23 mouse cellular contexts compared by ENCODE assay signal in the genomic region with DNA sequence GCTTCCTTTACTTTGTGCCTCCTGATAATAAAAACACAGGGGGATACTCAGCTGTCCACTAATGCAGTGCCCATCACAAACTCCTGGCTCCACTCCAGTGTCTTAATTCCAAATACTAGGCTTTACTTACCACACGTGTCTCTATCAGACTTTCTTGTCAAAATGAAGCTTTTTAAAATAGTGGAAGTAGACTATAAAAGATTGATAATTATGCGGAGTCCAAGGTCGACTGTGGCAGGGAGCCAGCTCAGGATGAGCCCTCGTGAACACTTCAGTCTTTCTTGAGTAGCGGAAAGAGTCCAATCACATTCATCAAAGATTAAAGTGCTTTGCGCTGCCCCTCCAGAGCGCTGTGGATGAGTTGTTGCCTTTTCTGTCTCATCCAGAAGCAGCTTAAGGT.
DNase-seq lines count a peak whose midpoint lies in the region; ATAC-seq and TF ChIP-seq lines count a peak whose summit lies in the region.
"Had no signal": no experiment of that assay in that cellular context is flagged by ENCODE, and none has a peak within 500 bp of the region (broad histone marks: within the 10 kb centered on the region; RNA-seq: fewer than 3 reads in every experiment).

No protein-coding gene starts in this region.

- H3K36me3 ChIP-seq in midbrain, embryonic 11.5 days (ENCODE audit: control insufficient read depth, insufficient read depth, low read length), result no peaks in the 10 kb centered on the region
- H3K36me3 ChIP-seq in midbrain, postnatal 0 days (ENCODE audit: insufficient read depth, low read length), result no peaks in the 10 kb centered on the region
- H3K36me3 ChIP-seq: embryonic facial prominence, embryonic 10.5 days; embryonic facial prominence, embryonic 13.5 days; forebrain, embryonic 12.5 days; forebrain, embryonic 15.5 days; heart, embryonic 10.5 days; hindbrain, embryonic 12.5 days; hindbrain, embryonic 15.5 days had no signal

- no peaks in the 10 kb centered on the region for H3K9me3 ChIP-seq in midbrain, embryonic 11.5 days (ENCODE audit: control insufficient read depth, low read length)
- no peaks in the 10 kb centered on the region for H3K9me3 ChIP-seq in midbrain, postnatal 0 days (ENCODE audit: low read length)
- H3K9me3 ChIP-seq: embryonic facial prominence, embryonic 10.5 days; embryonic facial prominence, embryonic 13.5 days; forebrain, embryonic 12.5 days; forebrain, embryonic 15.5 days; heart, embryonic 10.5 days; hindbrain, embryonic 12.5 days; hindbrain, embryonic 15.5 days had no signal

- TF ChIP-seq CTCF in midbrain, postnatal 0 days (IDR thresholded peaks at IDR 0.05), result no peak

- no peak overlapping the region for H3K4me2 ChIP-seq in midbrain, embryonic 11.5 days
- H3K4me2 ChIP-seq in midbrain, postnatal 0 days (ENCODE audit: low read depth, low read length, poor library complexity, severe bottlenecking), result no peak overlapping the region
- H3K4me2 ChIP-seq: embryonic facial prominence, embryonic 13.5 days; forebrain, embryonic 12.5 days; forebrain, embryonic 15.5 days; hindbrain, embryonic 12.5 days; hindbrain, embryonic 15.5 days had no signal

- H3K4me3 ChIP-seq in midbrain, embryonic 11.5 days (ENCODE audit: low read depth, low read length), result no peak overlapping the region
- H3K4me3 ChIP-seq in midbrain, postnatal 0 days (ENCODE audit: low read depth, low read length), result no peak overlapping the region
- H3K4me3 ChIP-seq: embryonic facial prominence, embryonic 10.5 days; embryonic facial prominence, embryonic 13.5 days; erythroblast, embryonic 14.5 days; forebrain, embryonic 12.5 days; forebrain, embryonic 15.5 days; heart, embryonic 10.5 days; hindbrain, embryonic 12.5 days; hindbrain, embryonic 15.5 days had no signal

- H3K27me3 ChIP-seq in midbrain, embryonic 11.5 days (ENCODE audit: control insufficient read depth, insufficient read depth, low read length), result no peaks in the 10 kb centered on the region
- no peaks in the 10 kb centered on the region for H3K27me3 ChIP-seq in midbrain, postnatal 0 days (ENCODE audit: insufficient read depth, low read length)
- H3K27me3 ChIP-seq: embryonic facial prominence, embryonic 13.5 days; forebrain, embryonic 12.5 days; forebrain, embryonic 15.5 days; hindbrain, embryonic 12.5 days; hindbrain, embryonic 15.5 days had no signal

- no peak overlapping the region for H3K27ac ChIP-seq in midbrain, embryonic 11.5 days (ENCODE audit: low read depth, low read length)
- no peak overlapping the region for H3K27ac ChIP-seq in midbrain, postnatal 0 days (ENCODE audit: low read depth, low read length)
- H3K27ac ChIP-seq: embryonic facial prominence, embryonic 10.5 days; embryonic facial prominence, embryonic 13.5 days; forebrain, embryonic 12.5 days; forebrain, embryonic 15.5 days; heart, embryonic 10.5 days; hindbrain, embryonic 12.5 days; hindbrain, embryonic 15.5 days had no signal

- no peak for ATAC-seq in midbrain, embryonic 11.5 days (ENCODE audit: low FRiP score)
- ATAC-seq in midbrain, postnatal 0 days (ENCODE audit: low FRiP score), result no peak
- ATAC-seq: activated CD4-positive, CD25-positive, alpha-beta regulatory T cell, adult 4 months; forebrain, embryonic 15.5 days; intestine, postnatal 0 days had no signal

- peak; percentile 4 to 65 for DNase-seq in adrenal gland, adult (ENCODE audit: inconsistent age in 2 of 2, low spot score in 1 of 2)
- DNase-seq in adrenal gland, adult 8-10 months, result no peak
- DNase-seq in midbrain, embryonic 11.5 days (ENCODE audit: low spot score, missing footprints), result peak; percentile 61
- no peak for DNase-seq in midbrain, postnatal 0 days (ENCODE audit: low spot score)
- DNase-seq in adrenal gland, postnatal 25 days, result peak; percentile 34
- DNase-seq in left cerebral cortex, adult 18-20 months (ENCODE audit: low spot score in 2 of 2), result no peak
- DNase-seq: cerebellum, adult 11-12 months; cerebellum, adult 8-10 months; cerebellum, postnatal 10 days; cerebellum, postnatal 36 days; embryo, embryonic 11 days; gastrocnemius, postnatal 25 days; heart, adult 18-20 months had no signal

- no peaks in the 10 kb centered on the region for H3K4me1 ChIP-seq in midbrain, embryonic 11.5 days (ENCODE audit: control insufficient read depth, insufficient read depth, low read length)
- H3K4me1 ChIP-seq in midbrain, postnatal 0 days (ENCODE audit: insufficient read depth, low read length), result no peaks in the 10 kb centered on the region
- H3K4me1 ChIP-seq: embryonic facial prominence, embryonic 10.5 days; embryonic facial prominence, embryonic 13.5 days; forebrain, embryonic 12.5 days; heart, embryonic 10.5 days; hindbrain, embryonic 12.5 days; hindbrain, embryonic 15.5 days had no signal

- 87% methylated on average over 7 of the region's 7 CpGs for WGBS in midbrain, embryonic 11.5 days
- 65% methylated on average over 7 of the region's 7 CpGs for WGBS in midbrain, postnatal 0 days

- no peak overlapping the region for H3K9ac ChIP-seq in midbrain, embryonic 11.5 days (ENCODE audit: low read length)
- H3K9ac ChIP-seq in midbrain, postnatal 0 days (replicated peaks; ENCODE audit: low read length, poor library complexity, severe bottlenecking), result no peak overlapping the region
- H3K9ac ChIP-seq: embryonic facial prominence, embryonic 13.5 days; forebrain, embryonic 12.5 days; forebrain, embryonic 15.5 days; hindbrain, embryonic 12.5 days; hindbrain, embryonic 15.5 days had no signal

Comparison
In these comparisons a context has a peak if more than half of its experiments do, and no peak if none do; other contexts are left out.
1. DNase-seq: peak in adrenal gland, adult (2 of 2), midbrain, embryonic 11.5 days (single experiment) and adrenal gland, postnatal 25 days (single experiment); none in adrenal gland, adult 8-10 months (single experiment), midbrain, postnatal 0 days (single experiment) and left cerebral cortex, adult 18-20 months (0 of 2).